Mouse (Mus musculus) heart, postnatal 0 days (tissue): ENCODE data around the gene Dock4.

ENCODE experiments used
- CTCF ChIP-seq: IDR thresholded peaks from 2 replicates; pipeline ENCODE4 v1.5.1; 2016; ENCODE audit warnings: antibody characterized with exemption, control low read depth, low read depth
- EP300 ChIP-seq: IDR thresholded peaks from 2 replicates; pipeline ENCODE4 v1.6.1; 2016; ENCODE audit warnings: antibody characterized with exemption, low read depth

GRCm38 (mm10) chr12:40794066-40794465 is 348.3 kb downstream of the Dock4 start:
- TF ChIP-seq CTCF, result no peak
- TF ChIP-seq EP300, result no peak
